Mouse (Mus musculus) G1E (cell line): Measurements from ENCODE around the gene Sgsm2. TPM values are rescaled to one million over a fixed set of nuclear protein-coding genes. Genes with fewer than 3 reads are reported as not detected.

Source experiments
- ATAC-seq: 2 replicates; pipeline ENCODE4 v1.8.0; 2016; ENCODE audit warnings: mild to moderate bottlenecking; ENCODE audit not compliant: insufficient number of reproducible peaks, poor library complexity, low FRiP score, severe bottlenecking; ENCODE audit errors: extremely low read depth
- DNase-seq: peaks from one replicate; pipeline ENCODE4 v3.0.0; 2012; ENCODE audit warnings: low spot score
- H3K27me3 ChIP-seq: 2 replicates; pipeline ENCODE4 v1.6.1; 2012; ENCODE audit warnings: mild to moderate bottlenecking, low read length, inconsistent platforms; ENCODE audit not compliant: insufficient read depth
- H3K36me3 ChIP-seq: replicated peaks from 2 replicates; pipeline ENCODE3; 2012; ENCODE audit warnings: mild to moderate bottlenecking, inconsistent platforms
- H3K4me1 ChIP-seq: 2 replicates; pipeline ENCODE4 v1.6.1; 2012; ENCODE audit warnings: low read depth, low read length, inconsistent platforms, mixed read lengths; ENCODE audit not compliant: insufficient read depth
- H3K4me3 ChIP-seq: 2 replicates; pipeline ENCODE4 v1.5.1; 2012; ENCODE audit warnings: low read depth, mild to moderate bottlenecking, inconsistent platforms, low read length, moderate library complexity, mixed read lengths
- H3K9me3 ChIP-seq: replicated peaks from 2 replicates; pipeline ENCODE4 v1.6.1; 2012; ENCODE audit warnings: inconsistent platforms
- CTCF ChIP-seq: IDR thresholded peaks from 2 replicates; pipeline ENCODE4 v1.5.1; 2012; ENCODE audit warnings: low read depth, low read length, inconsistent platforms, mixed read lengths
- GATA1 ChIP-seq: IDR thresholded peaks from 2 replicates; pipeline ENCODE4 v1.6.1; 2012; ENCODE audit warnings: borderline replicate concordance, low read length, inconsistent platforms, mixed read lengths
- GATA2 ChIP-seq: IDR thresholded peaks from 2 replicates; pipeline ENCODE4 v1.6.1; 2012; ENCODE audit warnings: low read depth, low read length, inconsistent platforms, borderline replicate concordance
- POLR2AphosphoS5 ChIP-seq: IDR thresholded peaks from 2 replicates; pipeline ENCODE4 v1.6.1; 2012; ENCODE audit warnings: low read depth, low read length, inconsistent platforms; ENCODE audit not compliant: insufficient replicate concordance
- TAL1 ChIP-seq: conservative IDR thresholded peaks from 2 replicates; pipeline ENCODE4 v1.6.1; 2012; ENCODE audit warnings: low read depth, low read length, inconsistent platforms, mixed read lengths
- polyA plus RNA-seq: library from polyadenylated mRNA; stranded (reverse); fragments of >175 nt; gene quantifications from 2 replicates; pipeline ENCODE4 v1.2.3, GENCODE M21; 2012
- total RNA-seq, 2 experiments: library from RNA; stranded (forward) in 1 of 2; stranded (reverse) in 1 of 2; fragments of 200-1000 nt in 1 of 2; fragments of >200 nt in 1 of 2; fragmentation: Nextera tagmentation in 1 of 2; gene quantifications; 2 replicates each; pipeline ENCODE4 v1.2.3; 2014 to 2017

Sgsm2 gene
- total and polyA plus RNA-seq, 3 experiments, result 4.7 to 10.5 (median 7.4) TPM

GRCm38 (mm10) chr11:74894619-74895018, 2.2 kb downstream of the Sgsm2 start:
- no peak for TF ChIP-seq GATA2
- no peak for TF ChIP-seq POLR2AphosphoS5
- TF ChIP-seq CTCF, result no peak
- TF ChIP-seq GATA1, result no peak
- TF ChIP-seq TAL1, result no peak
- no peak for DNase-seq
- Histone ChIP-seq H3K36me3 (peaks cover 16% of the 10 kb centered on the region), H3K9me3 (no peaks in the 10 kb centered on the region), H3K4me1 (peaks cover 23% of the 10 kb centered on the region), H3K4me3 (no peak overlapping the region), H3K27me3 (no peaks in the 10 kb centered on the region)
- no peak for ATAC-seq

- DNase-seq, result no peak
- H3K4me1 ChIP-seq, result peaks cover 4% of the 10 kb centered on the region; the same call in 1 of the 2 replicates
These were observed 13.8 kb downstream of the Sgsm2 start for GRCm38 (mm10) chr11:74883098-74883497.

GRCm38 (mm10) chr11:74881979-74882378, 14.9 kb downstream of the Sgsm2 start:
- no peak for TF ChIP-seq TAL1
- TF ChIP-seq GATA1, result no peak
- no peak for TF ChIP-seq POLR2AphosphoS5
- TF ChIP-seq GATA2, result no peak
- no peak for TF ChIP-seq CTCF
- Histone ChIP-seq H3K9me3 (no peaks in the 10 kb centered on the region), H3K27me3 (no peaks in the 10 kb centered on the region), H3K4me1 (peaks cover 5% of the 10 kb centered on the region; the same call in 1 of the 2 replicates), H3K4me3 (no peak overlapping the region), H3K36me3 (peaks cover 38% of the 10 kb centered on the region)
- ATAC-seq (no peak), DNase-seq (no peak)

More at GRCm38 (mm10) chr11:74883098-74883497, 13.8 kb downstream of the Sgsm2 start:
- ATAC-seq, result no peak
- H3K9me3 ChIP-seq, result no peaks in the 10 kb centered on the region
- no peaks in the 10 kb centered on the region for H3K27me3 ChIP-seq
- peaks cover 35% of the 10 kb centered on the region for H3K36me3 ChIP-seq
- H3K4me3 ChIP-seq, result no peak overlapping the region
- TF ChIP-seq POLR2AphosphoS5 (no peak), CTCF (no peak), TAL1 (no peak), GATA2 (no peak), GATA1 (no peak)

GRCm38 (mm10) chr11:74880999-74881398, 15.9 kb downstream of the Sgsm2 start:
- H3K27me3 ChIP-seq, result no peaks in the 10 kb centered on the region
- H3K36me3 ChIP-seq, result peaks cover 41% of the 10 kb centered on the region
- H3K9me3 ChIP-seq, result no peaks in the 10 kb centered on the region
- TF ChIP-seq GATA2 (no peak), GATA1 (no peak), CTCF (no peak), TAL1 (no peak), POLR2AphosphoS5 (no peak)
- peaks cover 9% of the 10 kb centered on the region; the same call in 1 of the 2 replicates for H3K4me1 ChIP-seq
- no peak overlapping the region for H3K4me3 ChIP-seq
- ATAC-seq (no peak), DNase-seq (no peak)

GRCm38 (mm10) chr11:74876801-74877200, 20.1 kb downstream of the Sgsm2 start:
- Histone ChIP-seq H3K27me3 (no peaks in the 10 kb centered on the region), H3K4me3 (no peak overlapping the region), H3K4me1 (peaks cover 7% of the 10 kb centered on the region; the same call in 1 of the 2 replicates), H3K36me3 (peaks cover 44% of the 10 kb centered on the region), H3K9me3 (no peaks in the 10 kb centered on the region)
- TF ChIP-seq GATA2 (no peak), POLR2AphosphoS5 (no peak), GATA1 (no peak), CTCF (no peak), TAL1 (no peak)
- ATAC-seq (no peak), DNase-seq (no peak)

GRCm38 (mm10) chr11:74874630-74875029, 22.2 kb downstream of the Sgsm2 start:
- DNase-seq, result no peak
- peaks cover 5% of the 10 kb centered on the region; the same call in 1 of the 2 replicates for H3K4me1 ChIP-seq

More at GRCm38 (mm10) chr11:74874630-74875029, 22.2 kb downstream of the Sgsm2 start:
- H3K9me3 ChIP-seq, result no peaks in the 10 kb centered on the region
- no peak overlapping the region for H3K4me3 ChIP-seq
- ATAC-seq, result no peak
- H3K27me3 ChIP-seq, result no peaks in the 10 kb centered on the region
- peaks cover 51% of the 10 kb centered on the region for H3K36me3 ChIP-seq
- TF ChIP-seq CTCF (no peak), GATA1 (no peak), GATA2 (no peak), TAL1 (no peak), POLR2AphosphoS5 (no peak)
